Mouse (Mus musculus) Patski (cell line): ENCODE measurements at regions not wholly inside any gene's neighbourhood (a gene's known extent, or its start where the extent isn't known, plus 50 kb on each side); places are given as distances from the start of the nearest gene placed in this dataset.

Experiments used
- ATAC-seq: fragments of 100-300 bp; one replicate; pipeline ENCODE4 v1.8.0; 2021
- CTCF ChIA-PET: fragments of 350-600 bp; sonication (Branson Sonifier 250); formaldehyde crosslinking; loops from one replicate; lab custom pipeline; 2022; ENCODE audit warnings: inconsistent platforms; lab: Charles Lee
- POLR2A ChIA-PET: fragments of 350-600 bp; sonication (Branson Sonifier 250); formaldehyde crosslinking; loops from one replicate; lab custom pipeline; 2022; ENCODE audit warnings: antibody characterized with exemption, inconsistent platforms; lab: Charles Lee
- DNase-seq: peaks from one replicate; pipeline ENCODE4 v3.0.0-alpha.2; 2011; ENCODE audit warnings: low read depth, low spot score
- H3K27me3 ChIP-seq: fragments of 371-371 bp; one replicate; pipeline ENCODE4 v1.5.1; 2021
- CTCF ChIP-seq: fragments of 100-300 bp; IDR thresholded peaks from one replicate; pipeline ENCODE4 v1.5.1; 2021
- in situ Hi-C: fragments of 300-500 bp; cut with MboI; formaldehyde crosslinking; loops from 3 replicates; pipeline ENCODE4 v1.11.1; 2018; ENCODE audit warnings: low pct_unique_long_range_greater_than_20kb, mixed read lengths

DNA sequence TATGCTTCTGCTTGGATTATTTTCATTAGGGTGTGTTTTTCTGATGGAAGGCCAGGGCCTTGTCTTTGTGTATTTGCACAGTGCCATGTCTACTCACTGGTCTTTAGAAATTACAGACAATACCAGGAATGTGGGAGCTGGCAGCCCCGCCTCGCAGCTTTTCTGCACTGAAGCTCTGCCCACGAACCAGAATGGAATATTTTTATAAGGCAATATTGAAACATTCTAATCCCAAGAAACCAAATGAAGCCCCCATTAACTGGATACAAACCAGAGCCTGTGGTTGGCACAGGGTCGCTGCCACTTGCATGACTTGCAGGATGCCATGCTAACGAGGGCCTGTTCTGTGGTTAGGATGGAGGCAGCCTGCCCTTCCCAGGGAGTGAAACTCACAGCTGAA is 54.3 kb upstream of the Gm10320 start:
- ATAC-seq, result no peak
- no peak for TF ChIP-seq CTCF
- CTCF ChIA-PET, result no interaction called here

DNA sequence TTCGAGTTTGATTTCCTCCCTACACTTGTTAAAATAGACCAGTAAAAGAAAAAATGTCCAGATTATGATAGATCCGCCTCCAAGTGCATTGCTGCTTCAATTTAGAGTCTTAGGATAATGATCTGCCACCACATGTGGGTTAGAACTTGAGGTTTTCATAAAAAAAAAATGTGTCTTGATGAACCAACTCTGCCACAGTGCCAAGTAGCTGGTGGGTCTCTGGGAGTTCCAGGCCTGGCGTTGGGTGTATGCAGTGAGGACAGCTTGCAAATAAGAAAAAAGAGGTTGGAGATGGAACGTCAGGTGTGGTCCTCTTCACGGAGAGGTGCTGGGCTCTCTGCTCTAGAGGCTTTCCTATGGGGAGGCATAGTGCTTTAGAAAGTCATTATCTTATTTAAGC is 53.6 kb upstream of the Gm10320 start:
- POLR2A ChIA-PET, result interaction anchor here (0.6 kb wide), 1 partner anchor 52 kb away, joined by 7 read pairs; no protein-coding TSS in a partner anchor

More for the DNA sequence above, 54.3 kb upstream of the Gm10320 start:
- no peak for DNase-seq
- in situ Hi-C loops, result no loop called here
- POLR2A ChIA-PET, result no interaction called here
- no peaks in the 10 kb centered on the region for H3K27me3 ChIP-seq

DNA sequence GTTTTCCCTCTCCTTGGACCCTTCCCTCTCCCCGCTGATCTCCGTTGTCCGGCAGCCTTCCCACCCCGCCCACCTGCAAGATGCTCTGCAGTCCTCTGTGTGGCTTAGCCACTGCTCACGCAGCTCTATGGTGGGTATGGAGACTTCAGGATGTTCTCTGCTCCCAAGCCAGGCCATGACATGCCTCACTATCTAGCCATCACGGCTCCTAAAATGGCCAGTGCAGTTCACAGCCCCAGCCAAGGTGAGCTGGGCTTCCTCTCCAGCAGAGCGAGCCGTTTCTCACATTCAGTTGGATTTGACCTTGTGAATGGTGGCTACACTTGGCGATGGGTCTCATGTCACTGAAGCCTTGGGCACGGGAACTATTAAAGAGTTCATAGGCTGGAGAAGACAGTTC is 52.2 kb upstream of the Gm10320 start:
- no peak for TF ChIP-seq CTCF
- H3K27me3 ChIP-seq, result no peaks in the 10 kb centered on the region
- ChIA-PET CTCF (no interaction called here), POLR2A (no interaction called here)
- in situ Hi-C loops, result no loop called here
- DNase-seq (no peak), ATAC-seq (no peak)

More for the DNA sequence above, 53.6 kb upstream of the Gm10320 start:
- ATAC-seq (no peak), DNase-seq (no peak)
- in situ Hi-C loops, result no loop called here
- TF ChIP-seq CTCF, result no peak
- no peaks in the 10 kb centered on the region for H3K27me3 ChIP-seq
- CTCF ChIA-PET, result interaction anchor here (0.9 kb wide), 1 partner anchor 11 kb away, joined by 3 read pairs; no protein-coding TSS in a partner anchor
